Mouse (Mus musculus) gastrocnemius, postnatal 10 days (tissue): ENCODE data around the gene Rgs1. TPM values are rescaled to one million over a fixed set of nuclear protein-coding genes. Genes with fewer than 3 reads are reported as not detected.

Source experiments
- DNase-seq: peaks from one replicate; pipeline ENCODE4 v3.0.0; 2021; ENCODE audit warnings: mixed read lengths
- long read RNA-seq, 2 experiments: library from polyadenylated mRNA; stranded (forward); transcript quantifications; one replicate each; pipeline ENCODE4 v2.0.0; 2021
- total RNA-seq, 2 experiments: library from RNA; stranded (reverse); gene quantifications; 2 replicates each; pipeline ENCODE4 v1.2.3; 2021

Gene Rgs1
- not detected for total RNA-seq
- long read RNA-seq, experiment 1 = 0 reads
- long read RNA-seq, experiment 2 = 0 reads

DNA sequence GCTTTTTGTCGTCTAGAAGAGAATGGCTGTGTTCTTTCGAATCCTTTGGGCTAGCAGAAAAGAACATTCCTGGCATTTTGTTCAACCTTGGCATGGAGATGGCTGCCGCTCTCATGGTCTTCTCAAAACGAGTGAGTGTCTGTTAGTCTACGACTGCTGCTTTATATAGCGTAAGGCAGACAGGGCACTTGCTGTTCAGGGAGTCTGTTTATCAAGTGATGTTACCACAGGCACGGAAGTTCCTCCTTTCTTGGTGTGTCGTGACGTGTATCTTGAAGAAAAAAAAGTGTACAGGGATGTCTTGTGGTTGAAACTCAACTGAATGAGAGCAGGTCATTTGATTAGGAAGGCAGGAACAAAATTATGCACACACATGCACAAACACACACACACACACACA is at the start of gene Rgs1:
TSS of gene Rgs1 (minus strand) at position 320 of the 400 bp plus-strand sequence.
- no peak for DNase-seq

- DNase-seq = no peak
Observed at GRCm38 (mm10) chr1:144283020-144284014, 34.3 kb upstream of the Rgs1 start.

DNA sequence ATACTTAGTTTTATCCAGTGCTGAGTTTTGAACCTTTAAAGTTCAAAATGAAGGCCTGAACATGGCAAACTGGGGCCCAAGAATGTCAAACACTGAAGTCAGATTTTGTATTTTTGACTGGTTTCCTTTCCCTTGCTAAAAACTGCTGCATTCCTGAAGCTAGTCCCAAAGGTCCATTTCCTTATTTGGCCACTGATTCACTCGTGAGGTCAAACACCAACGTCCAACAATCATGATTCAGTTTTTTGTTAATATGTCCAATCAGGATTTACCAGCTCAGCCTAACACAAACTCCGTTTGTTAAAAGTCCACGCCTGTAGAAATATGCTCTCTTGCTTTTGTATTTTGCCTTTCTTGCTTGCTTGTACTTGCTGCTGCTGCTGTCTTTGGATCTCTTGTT is 31.0 kb upstream of the Rgs1 start:
- no peak for DNase-seq

- DNase-seq = no peak
Observed at GRCm38 (mm10) chr1:144272991-144273390, 23.9 kb upstream of the Rgs1 start.

GRCm38 (mm10) chr1:144269112-144269511 is 20.1 kb upstream of the Rgs1 start:
- no peak for DNase-seq

DNA sequence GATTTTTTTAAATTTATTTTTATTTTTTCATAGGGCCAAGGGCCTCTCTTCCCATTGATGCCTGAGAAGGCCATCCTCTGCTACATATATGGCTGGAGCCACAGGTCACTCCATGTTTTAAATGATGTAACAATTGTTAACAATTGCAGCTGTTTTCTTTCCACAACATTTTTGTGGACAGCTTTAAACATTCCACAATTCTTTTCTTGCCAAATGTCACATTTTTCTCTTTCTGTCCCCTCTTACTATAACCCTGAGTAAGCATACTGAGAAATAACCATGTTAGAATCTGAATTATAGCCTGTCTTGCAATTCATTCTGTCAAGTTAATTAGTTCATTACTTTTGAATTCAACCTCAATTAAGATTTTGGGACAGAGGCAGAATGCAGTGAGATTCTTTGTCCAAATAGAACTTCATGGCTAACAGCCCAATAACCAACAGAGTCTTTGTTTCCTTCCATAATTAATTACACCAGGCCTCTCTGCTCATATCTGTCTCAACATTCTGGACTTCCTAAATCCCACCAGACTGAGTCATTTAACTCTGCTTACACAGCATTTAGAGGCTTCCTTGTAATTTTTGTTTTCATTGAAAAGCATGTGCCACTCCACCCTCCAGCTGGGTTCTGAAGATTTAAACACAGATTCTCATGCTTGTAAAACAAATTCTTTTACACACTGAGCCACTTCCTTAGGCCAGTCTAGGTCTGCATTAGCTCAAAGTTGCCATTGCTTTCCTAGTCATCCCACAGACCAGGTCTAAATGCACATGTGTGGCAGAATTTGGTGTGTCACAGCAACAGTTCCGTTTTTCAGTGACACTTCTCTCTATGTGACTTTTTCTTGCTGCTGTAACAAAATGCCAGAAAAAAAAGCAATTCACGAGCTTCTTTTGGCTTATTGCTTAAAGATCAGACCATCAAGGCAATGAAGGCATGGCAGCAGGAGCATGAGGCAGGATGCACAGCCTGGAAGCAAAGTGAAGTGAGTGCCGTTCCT is 18.7 kb upstream of the Rgs1 start:
- no peak for DNase-seq

DNA sequence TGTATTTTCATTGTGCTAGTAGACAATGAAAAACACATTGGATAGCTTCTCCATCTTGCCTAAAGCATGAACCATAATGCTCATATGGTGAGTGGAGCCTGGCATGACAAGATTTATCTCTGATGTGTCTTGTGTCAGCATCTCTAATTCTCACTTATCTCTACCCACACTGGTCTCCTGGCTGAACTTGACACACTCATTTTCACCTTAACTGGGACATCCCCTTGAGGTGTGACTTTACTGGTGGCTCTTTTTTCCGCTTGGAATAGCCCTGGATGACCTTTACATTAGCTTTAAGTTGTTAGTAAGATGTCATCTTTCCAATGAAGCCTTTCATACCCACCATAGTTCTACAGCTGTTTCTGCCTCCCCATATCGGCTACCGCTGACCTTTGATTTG is 15.0 kb upstream of the Rgs1 start:
- no peak for DNase-seq

- DNase-seq = no peak
Observed at GRCm38 (mm10) chr1:144262008-144262407, 13.0 kb upstream of the Rgs1 start.

DNA sequence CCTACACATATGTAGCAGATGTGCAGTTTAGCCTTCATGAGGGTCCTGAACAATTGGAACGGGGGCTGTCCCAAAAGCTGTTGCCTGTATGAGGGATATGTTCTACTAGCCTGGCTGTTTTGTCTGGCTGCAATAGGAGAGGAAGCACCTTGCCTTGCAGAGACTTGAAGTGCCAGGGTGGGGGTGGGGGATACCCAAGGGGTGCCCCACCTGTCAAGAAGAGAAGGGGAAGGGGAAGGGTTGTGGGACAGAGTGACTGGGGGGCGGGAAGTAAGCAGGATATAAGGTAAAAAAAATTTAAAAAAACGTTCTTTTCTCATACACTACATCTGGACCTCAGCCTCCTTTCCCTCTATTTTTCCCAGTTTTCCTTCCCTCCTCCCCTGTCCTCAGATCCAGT is 9.7 kb upstream of the Rgs1 start:
- DNase-seq = no peak

GRCm38 (mm10) chr1:144256556-144257331 is 7.7 kb upstream of the Rgs1 start:
- DNase-seq = no peak

GRCm38 (mm10) chr1:144248206-144248605 is 836 bp downstream of the Rgs1 start:
- DNase-seq = no peak

DNA sequence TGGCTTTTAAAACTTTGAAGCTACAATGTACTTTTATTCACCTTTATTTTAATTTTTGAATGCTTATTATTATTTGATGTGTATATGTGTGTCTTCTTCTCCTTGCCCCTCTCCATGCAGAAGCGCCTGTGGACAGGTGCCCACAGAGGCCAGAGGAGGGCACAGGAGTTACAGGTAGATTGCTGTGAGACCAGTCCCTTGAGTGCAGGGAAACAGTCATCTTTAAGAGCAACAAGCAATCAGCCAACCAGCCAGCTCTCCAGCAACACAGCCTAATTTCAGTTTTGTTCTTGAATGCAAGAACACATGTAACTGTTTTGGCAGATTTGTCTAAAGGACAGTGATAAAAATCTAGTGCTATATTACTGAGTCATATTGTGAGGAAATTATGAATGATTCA is 1.7 kb downstream of the Rgs1 start:
- no peak for DNase-seq

GRCm38 (mm10) chr1:144243511-144243910 is 5.5 kb downstream of the Rgs1 start:
- no peak for DNase-seq

GRCm38 (mm10) chr1:144239195-144239594 is 9.8 kb downstream of the Rgs1 start:
- no peak for DNase-seq

DNA sequence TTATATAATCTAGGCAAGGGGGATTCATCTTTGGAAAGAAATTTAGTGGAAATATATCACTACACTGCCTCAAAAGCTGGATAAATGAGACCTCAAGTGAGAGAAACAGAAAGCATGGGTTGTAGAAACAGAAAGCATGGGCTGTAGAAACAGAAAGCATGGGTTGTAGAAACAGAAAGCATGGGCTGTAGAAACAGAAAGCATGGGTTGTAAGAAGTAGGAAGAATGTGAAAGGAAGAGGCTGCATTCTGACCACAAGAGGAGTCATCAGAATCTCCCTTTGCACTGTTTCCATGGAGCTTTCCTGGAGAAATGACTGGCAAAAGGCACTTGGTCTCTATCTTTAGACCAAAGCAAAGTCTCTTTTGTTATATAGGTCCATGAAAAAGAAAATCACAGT is 33.8 kb downstream of the Rgs1 start:
- no peak for DNase-seq

DNA sequence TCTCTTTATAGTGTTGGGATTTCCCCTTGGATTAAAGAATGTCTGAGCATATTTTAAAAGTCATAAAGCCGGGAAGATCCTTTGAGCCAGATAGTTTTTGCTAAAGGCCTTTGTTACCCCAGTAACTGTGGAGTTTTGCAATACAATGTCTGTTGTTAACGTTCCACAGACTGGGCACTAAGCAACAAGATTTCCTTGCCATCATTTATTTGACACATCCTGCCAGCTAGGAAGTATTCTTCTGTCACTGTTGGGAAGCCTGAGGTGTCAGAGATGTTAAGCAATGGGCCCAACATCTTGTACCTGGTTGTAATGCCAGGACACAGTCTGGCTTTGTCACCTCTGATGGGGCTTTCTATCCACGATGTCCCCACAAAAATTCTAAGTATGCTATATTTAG is 38.1 kb downstream of the Rgs1 start:
- DNase-seq = no peak

DNA sequence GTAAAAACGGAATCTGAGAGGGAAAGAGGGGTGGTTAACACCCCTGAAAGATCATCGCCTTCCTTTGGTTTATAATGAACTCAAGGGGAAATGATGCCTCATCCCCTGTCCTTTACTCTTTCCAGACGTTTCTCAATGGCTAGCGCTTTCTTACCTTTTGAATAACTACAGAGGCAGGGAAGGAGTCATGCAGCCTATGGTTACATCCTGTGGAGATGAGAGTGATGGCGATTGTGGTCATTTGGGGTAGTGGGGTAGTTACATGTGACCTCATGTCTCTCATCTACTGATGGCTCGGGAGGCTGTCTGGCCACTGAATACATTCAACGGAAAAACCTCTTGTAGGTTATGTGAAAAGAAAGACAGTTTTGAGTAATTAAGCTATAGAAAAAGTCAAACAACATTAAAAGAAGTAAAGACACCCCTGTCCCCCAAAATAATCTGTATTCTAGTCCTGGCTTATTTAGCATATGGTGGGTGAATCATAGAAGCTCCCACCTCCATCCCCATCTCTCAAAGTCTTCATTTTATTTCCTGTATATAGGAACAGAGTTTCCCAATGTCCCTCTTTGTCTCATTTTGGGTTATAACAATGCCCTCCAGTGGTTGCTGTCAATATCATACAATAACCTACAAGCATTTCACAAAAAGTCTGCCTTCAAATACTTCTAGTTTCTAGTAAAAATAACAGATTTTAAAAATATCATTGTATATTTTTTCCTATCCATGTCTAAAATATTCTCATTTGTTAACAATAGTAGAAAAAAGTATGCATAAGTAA is 42.6 kb downstream of the Rgs1 start:
- DNase-seq = no peak

DNA sequence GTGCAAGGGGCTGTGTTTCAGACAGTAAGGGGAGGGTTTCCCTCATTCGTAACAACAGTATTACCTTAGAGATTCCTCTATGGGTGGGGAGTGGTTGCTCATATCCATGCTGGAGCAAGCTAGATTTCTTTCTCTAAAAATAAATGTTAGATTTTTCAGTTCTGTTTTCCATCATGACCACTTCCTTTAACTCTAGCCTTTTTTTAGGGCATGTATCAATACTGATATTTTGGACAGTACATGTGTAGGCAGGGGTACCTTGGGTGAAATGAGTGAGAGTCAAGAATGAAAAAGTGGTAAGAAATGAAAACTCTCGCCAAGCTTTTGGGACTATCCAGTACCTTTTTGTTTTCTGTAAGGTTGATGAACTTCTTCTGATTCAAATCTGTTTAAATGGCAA is 44.3 kb downstream of the Rgs1 start:
- no peak for DNase-seq

GRCm38 (mm10) chr1:144202939-144203338 is 46.1 kb downstream of the Rgs1 start:
- DNase-seq = no peak

- DNase-seq = no peak
Observed at GRCm38 (mm10) chr1:144200496-144200895, 48.5 kb downstream of the Rgs1 start.

DNA sequence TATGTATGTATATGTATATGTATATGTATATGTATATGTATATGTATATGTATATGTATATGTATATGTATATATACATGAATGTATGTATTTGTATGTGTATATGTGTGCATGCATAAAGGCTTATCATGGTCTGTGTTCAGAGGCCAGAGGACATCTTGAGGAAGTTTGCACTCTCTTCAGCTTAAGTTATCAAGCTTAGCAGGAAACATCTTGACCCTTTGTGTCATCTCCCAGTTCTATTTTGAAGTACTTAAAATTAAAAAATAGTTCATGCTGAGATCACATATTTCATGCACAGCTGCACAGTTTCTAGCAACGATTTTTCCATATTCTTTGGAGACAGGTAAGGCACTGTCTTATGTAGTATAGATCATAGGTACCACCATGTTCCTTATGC is 49.5 kb downstream of the Rgs1 start:
- no peak for DNase-seq
